Mouse (Mus musculus): ENCODE measurements around the gene Sp6. TPM values are rescaled to one million over a fixed set of nuclear protein-coding genes. Genes with fewer than 3 reads are reported as not detected.

The Sp6 gene
- polyA plus RNA-seq, 1 experiment from 2014 or later, result 0.22 TPM

- H3K9ac ChIP-seq, result peak overlapping the region; percentile 95
- DNase-seq (no peak), ATAC-seq (ENCODE audit: insufficient read depth) (no peak)
- no peaks in the 10 kb centered on the region for H3K9me3 ChIP-seq (ENCODE audit: low read depth, low read length)
- TF ChIP-seq CTCF (IDR thresholded peaks at IDR 0.05; ENCODE audit: low read depth), result no peak
- H3K36me3 ChIP-seq (ENCODE audit: insufficient read depth), result 0 out of 2 replicates have a peak, but pooled peaks cover 3% of the 10 kb centered on the region
- H3K27ac ChIP-seq (ENCODE audit: low read depth), result peak overlapping the region; percentile 95
- H3K27me3 ChIP-seq (ENCODE audit: insufficient read depth, low read length), result no peaks in the 10 kb centered on the region
- H3K4me2 ChIP-seq, result peak overlapping the region; percentile 69
- H3K4me1 ChIP-seq (ENCODE audit: insufficient read depth), result peaks cover 12% of the 10 kb centered on the region
- H3K4me3 ChIP-seq (ENCODE audit: low read depth, low read length), result peak overlapping the region; percentile 95
- WGBS, result 29% methylated on average over 3 of the region's 3 CpGs
Observed at GRCm38 (mm10) chr11:96976379-96976687, 36.9 kb upstream of the Sp6 start.

- Histone ChIP-seq H3K27me3 (ENCODE audit: insufficient read depth, low read length) (no peaks in the 10 kb centered on the region), H3K4me1 (ENCODE audit: insufficient read depth) (peaks cover 12% of the 10 kb centered on the region), H3K4me3 (ENCODE audit: low read depth, low read length) (peak overlapping the region; percentile 95), H3K9ac (peak overlapping the region; percentile 95), H3K36me3 (ENCODE audit: insufficient read depth) (0 out of 2 replicates have a peak, but pooled peaks cover 3% of the 10 kb centered on the region), H3K4me2 (peak overlapping the region; percentile 69), H3K27ac (ENCODE audit: low read depth) (peak overlapping the region; percentile 95), H3K9me3 (ENCODE audit: low read depth, low read length) (no peaks in the 10 kb centered on the region)
- ATAC-seq (ENCODE audit: insufficient read depth), result peak; percentile 70
- DNase-seq, result peak; percentile 92
- WGBS, result 1% methylated on average over 48 of the region's 50 CpGs
- no peak; the same call in 1 of the 2 replicates for TF ChIP-seq CTCF (IDR thresholded peaks at IDR 0.05; ENCODE audit: low read depth)
Observed at GRCm38 (mm10) chr11:96976911-96977591, 36.1 kb upstream of the Sp6 start.

- under 1% methylated on average over 45 of the region's 45 CpGs for WGBS
- Histone ChIP-seq H3K27ac (ENCODE audit: low read depth) (peak overlapping the region; percentile 95), H3K9me3 (ENCODE audit: low read depth, low read length) (no peaks in the 10 kb centered on the region), H3K4me2 (peak overlapping the region; percentile 93), H3K27me3 (ENCODE audit: insufficient read depth, low read length) (no peaks in the 10 kb centered on the region), H3K4me3 (ENCODE audit: low read depth, low read length) (peak overlapping the region; percentile 95), H3K36me3 (ENCODE audit: insufficient read depth) (0 out of 2 replicates have a peak, but pooled peaks cover 3% of the 10 kb centered on the region), H3K9ac (peak overlapping the region; percentile 95), H3K4me1 (ENCODE audit: insufficient read depth) (peaks cover 9% of the 10 kb centered on the region)
- TF ChIP-seq CTCF (IDR thresholded peaks at IDR 0.05; ENCODE audit: low read depth), result no peak
- ATAC-seq (ENCODE audit: insufficient read depth), result peak; percentile 97
- DNase-seq, result peak; percentile 100
Observed at GRCm38 (mm10) chr11:96977606-96978400, 35.4 kb upstream of the Sp6 start.

- H3K9me3 ChIP-seq (ENCODE audit: low read depth, low read length), result no peaks in the 10 kb centered on the region
Observed at GRCm38 (mm10) chr11:96978401-96979246, 34.6 kb upstream of the Sp6 start.

GRCm38 (mm10) chr11:96979329-96979728 lies 33.9 kb upstream of the Sp6 start:
- Histone ChIP-seq H3K9me3 (ENCODE audit: low read depth, low read length) (no peaks in the 10 kb centered on the region), H3K27me3 (ENCODE audit: insufficient read depth, low read length) (no peaks in the 10 kb centered on the region), H3K4me2 (no peak overlapping the region), H3K4me1 (ENCODE audit: insufficient read depth) (peaks cover 9% of the 10 kb centered on the region), H3K27ac (ENCODE audit: low read depth) (no peak overlapping the region), H3K4me3 (ENCODE audit: low read depth, low read length) (no peak overlapping the region), H3K36me3 (ENCODE audit: insufficient read depth) (no peaks in the 10 kb centered on the region), H3K9ac (no peak overlapping the region)
- TF ChIP-seq CTCF (IDR thresholded peaks at IDR 0.05; ENCODE audit: low read depth), result no peak
- DNase-seq (no peak), ATAC-seq (ENCODE audit: insufficient read depth) (no peak)
- 79% methylated on average over 7 of the region's 7 CpGs for WGBS

More at GRCm38 (mm10) chr11:96978401-96979246, 34.6 kb upstream of the Sp6 start:
- Histone ChIP-seq H3K4me1 (ENCODE audit: insufficient read depth) (peaks cover 9% of the 10 kb centered on the region), H3K36me3 (ENCODE audit: insufficient read depth) (0 out of 2 replicates have a peak, but pooled peaks cover 2% of the 10 kb centered on the region), H3K27me3 (ENCODE audit: insufficient read depth, low read length) (no peaks in the 10 kb centered on the region), H3K27ac (ENCODE audit: low read depth) (peak overlapping the region; percentile 83), H3K4me3 (ENCODE audit: low read depth, low read length) (peak overlapping the region; percentile 95), H3K4me2 (peak overlapping the region; percentile 93), H3K9ac (peak overlapping the region; percentile 58)
- no peak for ATAC-seq (ENCODE audit: insufficient read depth)
- TF ChIP-seq CTCF (IDR thresholded peaks at IDR 0.05; ENCODE audit: low read depth), result no peak
- 23% methylated on average over 17 of the region's 17 CpGs for WGBS
- DNase-seq, result no peak

GRCm38 (mm10) chr11:96980021-96980420 lies 33.2 kb upstream of the Sp6 start:
- H3K4me3 ChIP-seq (ENCODE audit: low read depth, low read length), result no peak overlapping the region
- WGBS, result 74% methylated on average over 5 of the region's 5 CpGs
- no peak for TF ChIP-seq CTCF (IDR thresholded peaks at IDR 0.05; ENCODE audit: low read depth)
- H3K27ac ChIP-seq (ENCODE audit: low read depth), result no peak overlapping the region
- H3K27me3 ChIP-seq (ENCODE audit: insufficient read depth, low read length), result no peaks in the 10 kb centered on the region
- ATAC-seq (ENCODE audit: insufficient read depth), result no peak
- no peak for DNase-seq
- H3K36me3 ChIP-seq (ENCODE audit: insufficient read depth), result no peaks in the 10 kb centered on the region
- H3K9me3 ChIP-seq (ENCODE audit: low read depth, low read length), result no peaks in the 10 kb centered on the region
- H3K4me2 ChIP-seq, result no peak overlapping the region
- H3K9ac ChIP-seq, result no peak overlapping the region
- H3K4me1 ChIP-seq (ENCODE audit: insufficient read depth), result peaks cover 9% of the 10 kb centered on the region
